Mouse (Mus musculus) right cerebral cortex, postnatal 4 days (tissue): ENCODE results near the gene Zbtb20.
A peak's percentile ranks its signal among the peaks of the same experiment; 100 is the strongest.

ENCODE experiments used
- DNase-seq: peaks from one replicate; pipeline ENCODE4 v3.0.0-alpha.2; 2022

Zbtb20 gene

GRCm38 (mm10) chr16:43540108-43540507 lies 664.4 kb downstream of the Zbtb20 start:
- DNase-seq = no peak

DNA sequence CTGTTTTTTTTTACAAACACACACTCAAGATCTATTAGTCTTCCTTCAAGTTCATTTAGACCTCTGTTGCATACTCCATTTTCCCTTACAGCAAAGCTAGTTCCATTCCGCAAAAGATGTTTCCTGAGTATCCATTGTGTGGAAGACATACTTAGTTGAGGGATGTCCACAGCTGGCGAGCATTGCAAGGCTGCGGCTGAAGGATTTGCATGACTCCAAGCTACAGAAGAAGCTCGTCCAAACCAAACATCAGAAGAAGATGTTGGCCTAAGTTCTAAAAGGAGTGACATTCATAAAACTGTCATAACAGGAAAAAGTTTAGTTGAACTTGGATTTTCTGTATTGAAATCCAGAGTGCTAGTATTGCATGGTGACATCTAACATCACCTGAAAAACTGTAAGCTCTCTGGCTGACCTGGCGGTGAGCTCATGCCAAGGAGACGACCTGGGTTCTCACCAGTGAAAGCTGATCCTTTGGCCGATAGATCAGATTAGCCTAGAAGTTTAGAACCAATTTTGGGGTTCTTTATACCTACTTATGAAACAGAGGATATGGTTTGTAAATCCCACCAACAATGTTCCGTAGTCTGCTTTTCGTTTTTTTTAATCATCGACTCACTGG lies 665.0 kb downstream of the Zbtb20 start:
- DNase-seq = no peak

DNA sequence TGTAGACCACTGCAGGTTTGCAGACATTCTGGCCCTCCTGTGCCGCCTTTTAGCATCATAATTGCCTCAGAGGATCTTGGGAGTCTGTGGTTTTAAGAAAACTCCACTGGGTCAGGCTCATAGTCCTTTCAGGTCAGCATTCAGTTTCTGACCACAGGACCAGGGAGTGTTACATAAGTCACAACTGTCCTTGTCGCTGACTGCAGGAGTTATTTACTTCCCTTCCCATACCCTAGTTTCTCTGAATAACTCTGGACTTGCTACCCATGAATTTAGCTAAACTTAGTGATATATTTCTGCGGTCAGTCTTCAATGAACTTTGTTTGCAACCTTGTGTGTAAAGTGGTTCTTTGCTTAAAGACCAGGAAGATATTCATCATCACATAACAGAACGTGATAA lies 669.6 kb downstream of the Zbtb20 start:
- DNase-seq = no peak

DNA sequence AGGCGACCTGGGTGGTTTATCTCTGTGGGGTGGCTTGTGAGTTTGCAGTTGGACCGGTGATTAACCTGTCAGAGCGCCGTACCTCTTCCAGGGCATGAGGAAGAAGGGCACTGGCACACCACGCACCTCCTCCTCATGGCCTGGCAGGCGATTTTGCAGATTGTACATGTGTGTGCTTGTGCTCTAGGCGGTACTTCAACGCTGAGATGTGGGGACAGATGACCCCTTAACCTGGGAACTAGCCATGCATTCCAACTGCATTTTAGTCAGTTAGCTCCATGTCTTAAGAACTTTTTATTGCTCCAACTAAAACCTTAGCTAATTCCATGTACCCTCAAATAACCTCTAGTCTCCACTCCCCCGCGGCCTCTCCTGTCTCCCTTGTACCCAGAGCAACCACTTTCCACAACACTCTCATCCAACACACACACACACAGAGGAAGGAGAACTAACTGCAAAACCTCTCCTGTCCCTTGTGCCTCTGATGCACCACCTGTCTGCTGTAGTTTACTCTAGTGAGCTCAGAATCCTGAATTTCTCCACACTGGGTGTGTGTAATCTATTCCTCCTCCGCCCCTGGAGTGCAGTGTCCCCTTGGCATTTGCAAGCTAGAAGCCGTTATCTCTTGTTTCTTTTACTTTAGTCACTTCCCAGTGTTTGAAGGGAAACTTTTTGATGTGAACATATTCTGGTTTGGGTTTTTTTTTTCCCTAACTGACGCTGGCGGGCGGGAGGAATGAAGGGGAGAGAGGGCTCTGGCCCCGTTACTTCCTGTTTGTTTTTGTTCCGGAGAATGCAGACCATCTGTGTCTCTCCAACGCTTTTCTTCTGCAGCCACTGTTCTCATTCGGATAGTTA lies 671.9 kb downstream of the Zbtb20 start:
- DNase-seq = no peak

GRCm38 (mm10) chr16:43548774-43549173 lies 673.1 kb downstream of the Zbtb20 start:
- DNase-seq = no peak

DNA sequence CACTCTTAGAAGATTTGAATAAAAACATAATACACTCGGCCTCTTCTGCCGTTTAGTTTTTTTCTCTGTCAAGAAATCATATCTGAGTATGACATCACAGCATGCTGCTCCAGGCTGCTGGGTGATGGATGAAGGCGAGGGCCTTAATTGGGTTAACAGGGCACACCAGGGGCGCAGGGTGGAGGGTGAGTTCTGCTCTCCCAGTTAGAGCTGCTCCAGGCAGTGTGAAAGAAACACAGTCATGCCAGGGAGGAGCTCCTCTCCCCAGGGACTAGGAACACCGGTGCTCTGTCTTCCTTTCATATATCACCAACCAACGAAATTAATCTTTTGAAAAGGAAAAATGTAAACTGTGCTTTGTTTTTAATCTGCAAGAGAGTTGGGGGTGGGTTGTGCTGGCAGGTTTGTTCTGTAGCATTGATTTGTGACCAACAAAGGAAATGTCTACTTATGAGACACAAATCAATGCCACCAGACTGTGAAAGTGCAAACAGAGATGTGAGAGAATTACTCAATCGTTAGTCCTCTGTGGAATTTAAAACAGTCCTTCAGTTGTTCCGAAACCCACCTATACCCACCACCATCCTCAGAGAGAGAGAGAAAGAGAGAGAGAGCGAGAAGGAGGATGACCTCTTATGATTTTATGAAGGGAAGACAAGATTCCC lies 673.9 kb downstream of the Zbtb20 start:
- DNase-seq = no peak

DNA sequence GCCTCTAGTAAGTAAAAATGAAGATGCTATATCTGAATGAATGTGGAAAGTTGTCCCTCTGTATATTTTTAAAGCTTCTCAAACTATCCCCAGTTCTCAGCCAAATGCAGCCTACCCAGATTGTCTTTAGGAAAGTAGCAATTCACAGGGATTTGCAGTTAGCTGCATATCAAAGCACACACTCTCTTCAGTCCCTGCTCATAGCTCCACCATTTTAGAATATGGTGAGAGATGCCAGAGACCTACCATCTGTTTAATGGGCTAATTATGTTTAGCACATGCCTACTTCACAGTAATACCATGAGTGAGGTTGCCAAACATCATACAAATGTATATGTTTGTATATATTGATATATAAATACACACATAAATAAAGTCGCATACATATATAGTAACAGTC lies 676.8 kb downstream of the Zbtb20 start:
- DNase-seq = no peak

- DNase-seq = no peak
Measured at GRCm38 (mm10) chr16:43557385-43557784, 681.7 kb downstream of the Zbtb20 start.

DNA sequence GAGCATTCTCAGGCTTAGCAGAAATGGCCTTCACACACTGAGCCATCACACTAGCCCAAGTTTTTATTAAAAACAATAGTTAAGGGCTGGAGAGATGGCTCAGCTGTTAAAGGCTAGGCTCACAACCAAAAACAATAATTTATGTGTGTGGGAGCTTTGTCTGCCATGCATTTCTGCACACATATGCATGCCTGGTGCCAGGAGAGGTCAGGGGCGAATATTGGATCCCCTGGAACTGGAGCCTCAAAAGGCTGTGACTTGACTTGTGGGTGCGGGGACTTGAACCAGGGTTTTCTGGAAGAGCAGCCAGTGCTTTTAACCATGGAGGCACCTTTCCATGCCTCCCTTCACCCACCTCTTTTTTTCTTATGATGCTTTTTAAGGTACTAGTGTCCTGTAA lies 685.6 kb downstream of the Zbtb20 start:
- DNase-seq = no peak

- no peak for DNase-seq
Measured at GRCm38 (mm10) chr16:43561956-43562355, 686.3 kb downstream of the Zbtb20 start.

GRCm38 (mm10) chr16:43565872-43566271 lies 690.2 kb downstream of the Zbtb20 start:
- DNase-seq = no peak

- DNase-seq = no peak
Measured at GRCm38 (mm10) chr16:43566511-43566910, 690.8 kb downstream of the Zbtb20 start.

DNA sequence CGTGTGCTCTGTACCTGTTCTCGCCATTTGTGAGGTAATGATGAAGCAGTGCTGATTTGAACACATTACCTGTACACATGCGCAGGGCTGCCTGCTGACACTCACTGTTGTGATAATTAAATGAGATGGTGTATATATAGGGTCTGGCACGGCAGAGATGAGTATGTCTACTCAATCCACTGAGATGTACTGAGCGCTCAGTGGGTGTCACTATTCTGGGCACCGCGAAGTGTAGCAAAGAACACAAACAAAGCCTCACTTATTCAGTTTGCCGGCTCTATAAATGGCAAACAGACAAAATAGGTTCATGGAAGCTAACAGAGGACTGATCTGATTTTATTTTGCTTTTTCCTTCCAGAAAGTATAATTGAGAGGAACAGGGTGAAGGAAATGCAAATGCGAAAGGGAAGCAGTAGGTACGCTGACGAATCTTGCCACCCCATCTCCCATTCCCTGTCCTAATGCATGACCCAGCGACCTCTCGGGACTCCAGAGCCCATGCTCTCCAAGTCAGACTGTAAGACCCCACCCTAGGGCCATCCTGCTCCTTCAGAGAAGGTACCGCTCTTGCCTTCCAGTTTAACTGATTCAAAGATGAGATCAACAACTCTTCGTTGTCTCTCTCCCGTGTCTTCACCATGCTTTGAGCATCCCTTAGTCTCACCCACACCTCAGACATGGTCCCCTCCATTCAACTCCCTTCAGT lies 695.8 kb downstream of the Zbtb20 start:
- DNase-seq = no peak

DNA sequence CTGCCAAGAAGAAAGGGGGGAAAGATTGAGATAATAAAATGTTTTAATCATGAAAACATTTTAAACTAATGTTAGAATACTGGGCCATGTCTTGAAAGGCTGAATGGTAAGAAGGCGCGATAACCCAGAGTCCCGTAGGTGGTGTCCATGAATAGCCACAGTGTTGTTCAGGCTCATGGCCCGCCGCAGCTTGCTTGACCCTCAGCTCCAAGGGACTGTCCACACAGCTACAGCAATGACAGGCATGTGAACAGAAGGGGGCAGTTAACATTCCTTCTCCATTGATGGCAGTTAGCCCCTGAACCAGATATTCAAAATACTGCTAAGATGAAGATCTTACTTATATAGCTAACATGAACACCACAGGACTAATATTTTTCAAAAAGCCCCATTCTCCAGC lies 696.5 kb downstream of the Zbtb20 start:
- no peak for DNase-seq

- no peak for DNase-seq
Measured at GRCm38 (mm10) chr16:43572766-43573165, 697.1 kb downstream of the Zbtb20 start.

DNA sequence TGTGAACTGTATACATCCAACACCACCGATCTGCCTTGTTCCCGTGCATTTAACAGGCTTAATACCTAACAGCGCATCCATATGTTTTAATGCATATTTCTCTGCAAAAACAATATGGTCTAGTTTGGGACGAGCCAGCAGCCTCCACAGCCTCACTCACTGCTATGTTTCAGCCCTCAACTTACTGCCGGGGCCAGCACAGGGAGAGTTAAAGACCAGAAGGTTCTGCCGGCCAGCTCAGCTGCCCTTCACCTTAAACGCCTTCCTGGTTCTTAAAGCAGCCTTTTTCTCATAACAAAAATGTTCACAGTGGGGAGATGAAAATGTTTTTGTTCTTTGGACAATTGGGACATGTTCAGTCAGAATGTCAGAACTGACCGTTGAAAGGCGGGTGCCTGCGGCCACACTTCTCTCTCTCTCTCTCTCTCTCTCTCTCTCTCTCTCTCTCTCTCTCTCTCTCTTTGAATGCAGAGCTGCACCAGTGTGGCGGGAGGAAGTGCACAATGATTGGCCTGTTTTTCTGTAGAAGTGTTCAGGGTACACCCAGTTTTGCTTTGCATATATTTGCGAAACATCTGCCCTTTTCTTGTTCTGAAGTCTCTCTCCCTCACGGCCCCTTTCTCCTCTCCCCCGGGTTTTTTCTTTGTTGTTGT lies 697.6 kb downstream of the Zbtb20 start:
- DNase-seq = no peak

DNA sequence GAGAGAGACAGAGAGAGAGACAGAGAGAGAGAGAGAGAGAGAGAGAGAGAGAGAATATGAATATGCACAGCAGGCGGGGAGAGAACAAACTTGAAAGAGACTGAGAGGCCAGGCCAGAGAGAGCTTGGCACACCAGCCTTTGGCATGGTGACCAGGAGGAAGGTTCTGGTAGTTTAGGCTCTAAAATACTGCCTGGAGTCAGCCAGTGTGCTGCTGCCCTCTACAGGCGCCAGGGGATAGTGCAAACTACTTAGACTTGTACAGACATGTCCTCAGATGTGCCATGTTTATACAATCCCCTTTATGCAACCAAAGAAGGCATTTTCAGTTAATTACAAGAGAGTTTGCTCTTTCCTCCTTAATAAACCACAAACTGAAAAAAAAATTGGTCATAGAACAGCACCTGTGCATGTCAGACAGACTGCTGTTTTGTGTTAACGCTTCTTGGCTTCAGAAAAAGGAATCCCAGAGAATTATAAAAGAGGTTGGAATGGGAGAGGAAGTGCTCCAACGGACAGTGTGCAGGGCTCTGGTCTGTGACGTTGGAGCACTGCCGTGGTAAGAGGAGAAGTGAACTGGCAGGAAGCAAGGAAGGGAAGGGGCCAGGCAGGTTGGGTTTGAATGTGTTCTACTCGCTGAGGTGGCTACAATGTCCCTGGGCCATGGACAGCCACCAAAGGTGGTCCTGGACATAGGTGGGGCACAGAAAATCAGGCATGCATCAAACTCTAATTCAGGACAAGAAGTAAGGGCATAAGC lies 698.5 kb downstream of the Zbtb20 start:
- DNase-seq = peak; percentile 93

DNA sequence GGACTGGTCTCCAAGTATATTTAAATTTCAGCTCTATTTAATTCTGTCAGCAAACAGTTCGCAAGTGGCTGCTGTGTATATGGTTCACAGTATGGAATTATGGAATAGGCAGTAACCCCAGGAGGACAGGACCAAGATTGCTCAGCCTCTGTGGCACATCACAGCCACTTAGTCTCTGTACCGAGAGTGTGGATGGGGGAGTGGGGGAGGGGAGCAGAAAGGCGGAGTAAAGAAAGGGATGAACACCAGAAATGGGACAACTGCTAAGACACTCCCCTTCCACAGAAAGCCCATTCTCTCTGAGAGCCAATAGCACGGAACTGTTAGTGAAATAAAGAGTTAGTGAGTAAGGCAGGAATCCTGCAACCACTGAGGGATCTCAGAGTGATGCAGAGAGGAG lies 699.4 kb downstream of the Zbtb20 start:
- no peak for DNase-seq

DNA sequence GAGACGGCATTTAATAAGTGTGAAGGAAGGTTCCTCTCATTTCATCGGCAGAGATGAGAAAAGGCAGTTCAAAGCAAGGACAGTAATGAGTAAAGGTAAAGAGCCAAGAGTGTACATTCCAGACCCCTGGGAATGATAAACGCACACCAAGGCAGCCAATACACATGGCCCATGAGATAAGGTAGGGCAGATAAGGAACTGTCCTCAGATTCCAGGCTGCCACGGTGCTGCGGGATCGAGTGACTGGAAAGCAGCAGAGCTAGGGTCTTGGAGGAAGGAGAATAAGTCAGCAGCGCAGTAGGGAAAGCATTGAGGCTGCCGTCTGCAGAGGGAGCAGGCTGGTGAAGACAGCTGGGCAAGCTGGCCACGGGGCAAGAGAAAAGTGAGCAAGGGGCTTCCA lies 699.8 kb downstream of the Zbtb20 start:
- DNase-seq = no peak

DNA sequence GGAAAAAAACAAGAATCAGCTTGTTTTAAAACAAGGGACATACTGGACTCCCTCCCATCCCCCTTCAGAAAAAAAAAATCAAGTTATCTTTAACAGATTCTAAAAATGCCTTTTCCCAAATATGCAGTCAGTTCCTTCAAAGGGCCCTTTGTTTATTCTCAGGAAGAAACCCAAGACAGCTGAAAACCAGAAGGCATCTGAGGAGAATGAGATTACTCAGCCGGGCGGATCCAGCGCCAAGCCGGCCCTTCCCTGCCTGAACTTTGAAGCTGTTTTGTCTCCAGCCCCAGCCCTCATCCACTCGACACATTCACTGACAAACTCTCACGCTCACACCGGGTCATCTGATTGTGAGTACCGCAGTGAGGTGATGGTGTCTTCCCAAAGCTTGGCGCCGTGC lies 701.7 kb downstream of the Zbtb20 start:
- DNase-seq = peak; percentile 48

- DNase-seq = no peak
Measured at GRCm38 (mm10) chr16:43578351-43578750, 702.7 kb downstream of the Zbtb20 start.

- peak; percentile 24 for DNase-seq
Measured at GRCm38 (mm10) chr16:43579111-43579510, 703.4 kb downstream of the Zbtb20 start.
